Mouse (Mus musculus) cerebellum, adult 8-10 months (tissue): ENCODE data around the gene Lypd6.

Source experiments
- DNase-seq: peaks from one replicate; pipeline ENCODE4 v3.0.0; 2022

Lypd6 gene

DNA sequence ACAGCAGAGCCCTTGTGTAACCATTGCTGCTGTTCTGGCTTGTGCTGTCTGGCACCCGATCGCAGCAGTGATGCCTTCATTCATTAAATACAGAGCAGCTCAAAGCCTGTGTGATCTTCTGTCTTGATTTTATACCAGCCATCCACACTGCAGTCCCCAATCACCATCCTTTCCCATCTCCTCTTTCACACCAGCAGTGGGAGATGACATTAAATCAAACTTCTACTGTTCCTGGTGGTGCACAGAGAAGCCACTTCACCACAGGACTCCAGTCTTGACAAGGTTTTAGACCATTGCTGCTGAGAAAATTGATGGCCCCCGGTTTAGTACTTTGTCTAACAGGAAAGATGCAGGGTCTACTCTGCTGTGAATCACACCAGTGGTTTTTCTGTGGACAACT, 44.9 kb downstream of the Lypd6 start:
- DNase-seq, result no peak

DNA sequence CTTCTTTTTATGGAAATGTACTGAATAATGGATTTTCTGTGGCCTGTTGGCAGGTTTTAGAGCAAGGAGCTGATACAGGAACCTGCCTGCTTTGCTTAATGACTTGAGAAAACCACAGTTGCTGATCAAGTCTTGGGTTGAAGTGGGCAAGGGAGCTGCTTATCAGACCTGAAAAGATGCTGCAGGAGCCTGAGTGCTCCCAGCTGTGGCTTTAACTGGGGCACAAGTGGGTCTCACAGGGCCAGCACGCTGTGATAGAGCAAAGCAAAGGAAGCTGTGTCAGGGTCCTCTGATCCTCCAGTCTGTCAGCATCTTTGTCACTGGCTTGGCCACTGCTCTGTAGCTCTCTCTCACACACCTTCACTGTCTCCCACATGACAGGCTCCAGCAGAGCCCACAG, 45.4 kb downstream of the Lypd6 start:
- DNase-seq, result no peak

DNA sequence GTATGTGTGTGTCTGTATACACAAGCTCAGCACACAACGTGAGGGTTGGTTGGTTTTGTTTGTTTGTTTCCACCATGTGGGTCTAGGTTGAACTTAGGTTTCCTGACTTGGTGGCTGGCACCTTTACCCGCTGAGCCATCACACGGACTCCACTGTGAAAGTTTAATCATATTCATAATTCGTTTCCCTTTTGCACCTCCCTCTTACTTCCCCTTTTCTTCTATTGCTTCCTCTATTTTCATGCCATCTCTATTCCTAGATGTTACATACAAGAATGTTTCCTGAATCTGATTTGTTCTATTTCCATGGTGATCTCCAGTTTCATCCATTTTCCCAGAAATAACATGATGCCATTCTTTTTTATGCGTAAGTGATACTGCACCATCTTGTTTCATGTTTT, 46.2 kb downstream of the Lypd6 start:
- no peak for DNase-seq

DNA sequence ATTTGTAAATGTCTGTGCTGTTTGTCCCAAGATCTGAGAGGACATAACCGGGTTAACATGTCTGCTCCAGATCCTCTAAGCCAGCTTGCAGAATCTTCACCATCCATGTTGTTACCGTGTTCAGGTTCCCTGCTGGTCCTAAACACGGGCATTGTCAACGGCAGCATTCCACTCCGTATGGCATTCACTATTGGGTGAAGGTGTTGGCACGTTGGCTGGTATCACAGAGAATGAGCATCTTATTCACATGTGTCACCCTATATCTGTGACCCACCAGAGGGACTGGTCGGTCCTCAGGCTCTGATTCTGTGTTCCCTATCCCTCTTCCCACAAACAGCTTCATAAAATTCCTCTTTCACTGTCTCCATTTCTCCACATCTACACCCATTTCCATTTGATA, 52.9 kb downstream of the Lypd6 start:
- no peak for DNase-seq

DNA sequence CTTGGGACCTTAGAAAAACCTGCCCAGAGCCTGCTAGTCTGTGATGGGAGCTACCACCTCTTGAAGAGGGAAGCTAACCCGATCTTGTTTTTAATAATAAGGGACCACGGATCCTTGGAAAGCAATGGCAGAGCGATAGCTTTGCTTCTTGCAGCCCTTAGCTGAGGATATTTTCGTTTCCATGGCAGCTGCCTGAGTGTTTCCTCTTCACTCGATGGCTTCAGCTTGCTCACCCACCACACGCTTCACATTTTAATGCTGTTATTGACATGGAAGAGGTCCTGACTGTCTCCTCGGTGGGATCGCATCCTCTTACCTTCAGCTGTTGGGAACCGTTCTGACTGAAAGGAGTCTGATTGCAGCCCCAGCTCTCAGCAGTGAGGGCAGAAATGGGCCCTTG, 54.6 kb downstream of the Lypd6 start:
- no peak for DNase-seq

DNA sequence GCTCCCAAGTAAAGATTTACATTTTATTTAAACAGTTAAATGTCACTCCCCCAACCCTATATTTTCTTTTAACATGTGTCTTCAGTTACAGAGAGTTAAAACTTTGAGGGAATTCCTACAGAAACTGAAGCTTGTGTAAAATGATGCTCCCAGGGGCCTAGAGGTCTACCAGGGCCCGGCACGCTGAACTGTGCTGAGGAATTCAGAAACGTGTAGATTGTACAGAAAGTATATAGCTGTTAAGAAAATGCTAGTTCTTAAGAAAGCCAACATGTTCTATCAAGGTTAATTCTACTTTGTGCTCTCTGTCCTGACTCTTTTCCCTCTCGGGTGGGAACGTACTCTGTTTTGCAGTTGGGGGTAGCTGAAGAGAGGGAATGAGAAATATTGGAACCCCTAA, 57.1 kb downstream of the Lypd6 start:
- no peak for DNase-seq

DNA sequence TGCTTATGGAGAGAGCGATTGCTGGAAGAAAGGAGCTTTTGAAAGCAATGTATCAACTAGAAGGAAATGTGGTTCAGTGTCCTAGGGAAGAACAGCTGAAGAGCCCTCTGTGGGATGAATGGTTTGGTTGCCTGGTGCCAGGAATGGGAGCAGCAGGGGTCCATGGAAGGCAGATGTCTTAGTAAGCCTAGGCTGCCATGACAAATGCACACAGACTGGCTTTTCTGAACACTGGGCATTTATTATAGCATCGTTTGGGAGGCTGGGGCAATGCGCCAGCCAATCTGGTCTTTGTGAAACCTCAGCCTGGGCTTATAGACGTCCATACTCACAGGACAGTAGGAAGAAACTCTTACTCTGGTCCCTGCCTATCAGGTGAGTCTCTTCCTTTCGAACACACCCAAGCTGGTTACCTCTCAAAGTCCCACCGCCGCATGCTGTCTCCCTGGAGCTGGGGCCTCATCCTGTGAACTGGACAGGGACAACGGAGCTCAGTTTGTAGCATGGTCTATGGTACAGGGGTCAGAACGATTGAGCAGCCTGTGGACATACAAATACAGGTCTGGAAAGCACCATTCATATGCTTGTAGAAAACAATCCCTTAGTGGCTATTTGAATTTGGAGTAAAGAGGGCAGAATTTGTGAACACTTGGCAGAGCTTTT, 61.4 kb downstream of the Lypd6 start:
- DNase-seq, result peak; percentile 32

DNA sequence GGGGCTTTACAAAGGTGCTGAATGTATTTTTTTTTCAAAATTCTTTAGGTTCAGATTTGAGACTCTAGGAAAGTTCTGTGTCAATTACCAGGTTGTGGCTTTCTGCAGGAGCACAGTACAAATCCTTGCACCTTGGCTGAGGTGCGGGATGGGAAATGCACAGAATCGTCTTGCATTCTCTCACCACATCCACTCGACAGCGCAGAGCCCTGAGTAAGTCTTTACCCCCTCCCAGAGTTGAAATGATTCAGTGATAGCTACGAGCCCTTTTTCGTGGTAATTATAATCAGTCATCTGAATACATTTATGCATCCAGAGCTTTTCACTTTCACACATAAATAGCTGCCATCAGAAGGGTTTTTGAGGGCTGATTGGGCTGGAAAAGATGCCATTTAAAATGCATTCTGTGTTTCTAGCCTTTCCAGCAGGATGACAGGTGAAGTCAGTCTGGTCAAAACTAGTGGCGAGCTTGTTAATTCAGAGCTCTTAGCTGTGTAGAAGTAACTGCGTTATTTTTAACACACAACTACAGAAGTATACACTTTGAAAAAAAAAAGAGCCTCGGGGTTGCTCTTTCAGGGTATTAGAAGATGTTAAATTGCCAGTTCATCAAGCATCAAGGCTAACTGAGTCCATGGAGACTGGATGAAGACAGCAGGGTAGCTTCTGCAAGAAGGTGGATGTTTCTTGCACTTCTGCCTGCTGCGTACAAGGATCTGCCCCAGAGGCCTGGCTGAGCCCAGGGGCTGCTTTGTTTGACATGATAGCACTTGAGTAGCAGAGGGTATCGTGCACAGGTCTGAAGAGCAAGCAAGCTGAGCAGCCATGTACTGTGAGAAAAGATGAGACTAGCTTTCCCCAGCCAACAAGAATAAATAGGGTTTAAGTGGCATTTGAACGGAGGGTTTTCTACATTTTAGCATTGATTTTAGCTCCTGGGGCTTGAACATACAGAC, 62.4 kb downstream of the Lypd6 start:
- no peak for DNase-seq

DNA sequence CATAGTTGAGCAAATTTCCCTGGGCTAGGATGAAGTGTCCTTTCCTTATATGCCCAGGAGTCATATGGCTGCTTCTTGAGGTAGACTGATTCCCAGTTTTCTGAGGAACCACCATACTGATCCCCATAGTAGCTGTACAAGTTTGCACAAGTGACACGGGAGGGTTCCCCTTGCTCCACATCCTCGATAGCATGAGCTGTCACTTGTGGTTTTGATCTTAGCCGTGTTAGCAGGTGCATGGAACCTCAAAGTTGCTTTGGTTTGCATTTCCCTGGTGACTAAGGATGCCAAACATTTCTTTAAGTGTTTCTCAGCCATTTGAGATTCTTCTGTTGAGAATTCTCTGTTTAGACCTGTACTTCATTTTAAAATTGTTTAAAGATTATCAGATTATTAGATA, 64.4 kb downstream of the Lypd6 start:
- no peak for DNase-seq

DNA sequence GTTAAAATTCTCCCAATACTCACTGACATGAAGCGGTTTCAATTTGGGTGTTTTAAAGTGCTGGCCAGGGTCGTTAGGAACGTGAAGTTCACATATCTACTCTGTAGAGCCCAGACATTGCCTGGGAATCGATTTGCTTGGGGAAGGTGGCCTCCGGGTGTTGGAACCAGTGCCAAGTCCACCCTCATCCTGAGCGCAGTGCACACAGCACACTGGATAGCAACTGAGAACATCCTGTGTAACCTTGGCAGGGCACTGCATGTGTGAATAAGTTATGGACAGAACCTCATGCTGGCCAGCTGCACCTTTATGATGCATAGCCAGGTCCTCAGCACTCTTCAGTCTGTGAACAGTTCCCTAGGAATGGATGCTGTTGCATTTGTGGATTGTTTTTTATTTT, 77.4 kb downstream of the Lypd6 start:
- no peak for DNase-seq

DNA sequence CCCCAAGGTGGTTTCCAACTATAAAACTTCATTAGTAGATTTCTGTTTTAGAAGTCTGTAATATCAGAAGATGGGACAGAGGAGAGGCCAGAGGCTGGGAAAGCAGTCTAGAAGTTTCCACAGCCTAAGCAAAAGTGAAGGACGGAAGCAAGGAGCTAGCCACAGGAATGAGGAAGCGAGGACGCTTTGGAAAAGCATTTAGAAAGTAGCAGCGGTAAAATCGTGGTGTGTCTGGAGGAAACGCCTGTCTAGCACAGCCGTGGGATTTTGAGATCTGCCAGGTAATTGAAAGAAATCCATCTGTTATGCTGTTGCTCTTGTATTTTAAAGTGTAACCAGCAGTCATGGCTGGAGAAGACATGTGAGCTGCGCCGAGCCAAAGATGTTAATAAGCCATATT, 81.1 kb downstream of the Lypd6 start:
- DNase-seq, result no peak

DNA sequence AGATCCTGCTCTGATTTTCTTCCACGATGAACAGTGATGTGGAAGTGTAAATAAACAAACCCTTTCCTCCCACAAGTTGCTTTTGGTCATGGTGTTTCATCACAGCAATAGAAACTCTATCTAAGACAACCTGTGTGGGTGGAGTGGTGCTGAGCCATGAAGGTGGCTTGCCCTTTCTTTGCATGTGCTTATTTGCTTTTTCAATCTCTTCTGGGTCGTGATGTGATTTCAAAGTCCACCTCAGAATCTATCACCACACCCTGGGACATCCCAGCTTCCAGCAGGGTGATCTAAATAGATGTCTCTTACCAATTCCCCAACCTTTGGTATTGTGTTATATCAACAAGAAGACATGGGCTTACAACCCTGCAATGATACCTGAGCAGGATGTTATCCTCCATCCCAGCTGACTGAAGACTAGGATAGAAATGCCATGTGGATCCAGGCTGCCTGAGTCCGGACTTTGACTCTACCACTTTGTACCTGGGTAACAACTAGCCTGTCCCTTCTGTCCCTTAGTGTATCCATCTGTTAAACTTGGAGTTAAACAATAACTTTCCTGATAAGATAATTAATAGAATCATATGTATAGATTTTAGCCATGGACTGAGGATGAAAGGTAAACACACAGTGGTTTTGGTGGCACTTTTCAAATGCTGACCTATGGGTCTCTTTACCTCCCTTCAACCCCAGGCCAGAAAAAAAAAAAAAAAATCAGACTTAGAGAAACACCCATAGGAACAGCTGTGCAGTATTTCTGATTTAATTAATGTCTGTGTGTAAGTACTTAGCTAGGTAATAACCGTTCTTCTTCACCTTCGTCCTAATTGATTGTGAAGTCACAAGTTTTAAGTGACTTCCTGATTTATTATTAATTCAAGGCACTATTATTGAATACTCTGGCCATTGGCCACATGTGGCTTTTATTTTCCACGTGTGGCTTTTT, 83.3 kb downstream of the Lypd6 start:
- DNase-seq, result no peak

DNA sequence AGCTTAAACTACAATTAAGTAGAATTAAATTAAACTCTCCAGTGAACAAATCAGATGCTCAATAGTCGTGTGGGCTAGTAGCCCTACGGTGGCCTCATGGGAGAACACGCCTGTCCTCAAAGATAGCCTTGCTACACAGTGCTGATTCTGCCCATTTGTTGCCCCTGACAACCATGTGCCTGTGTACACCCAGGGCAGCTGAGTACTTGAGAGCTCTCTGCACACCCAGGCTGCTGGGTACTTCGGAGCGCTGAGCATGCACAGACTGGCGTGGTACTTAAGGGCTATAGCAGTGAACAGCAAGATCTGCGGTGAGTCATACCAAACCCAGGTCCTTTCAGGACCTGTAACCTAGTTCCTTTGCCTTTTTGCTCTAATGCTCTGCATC, 84.0 kb downstream of the Lypd6 start:
- DNase-seq, result no peak

DNA sequence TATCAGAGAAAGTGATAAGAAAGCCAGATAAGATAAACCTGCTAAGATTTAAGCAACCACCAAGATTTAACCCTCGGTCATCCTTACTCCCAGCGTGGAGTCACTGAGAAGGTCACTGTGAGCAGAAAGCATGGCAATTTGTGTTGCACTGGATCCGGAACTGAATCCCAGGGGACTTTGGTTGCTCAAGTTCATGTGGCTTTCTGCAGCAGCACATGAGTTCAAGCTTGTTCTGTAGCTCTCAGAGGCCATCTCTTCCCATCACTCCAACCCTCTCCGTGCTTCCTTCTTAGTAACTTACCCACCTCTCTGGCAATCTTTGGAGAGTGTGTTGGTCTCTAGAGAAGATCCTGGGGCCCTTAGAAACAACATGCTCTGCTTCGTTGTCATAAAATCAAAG, 84.6 kb downstream of the Lypd6 start:
- DNase-seq, result no peak

DNA sequence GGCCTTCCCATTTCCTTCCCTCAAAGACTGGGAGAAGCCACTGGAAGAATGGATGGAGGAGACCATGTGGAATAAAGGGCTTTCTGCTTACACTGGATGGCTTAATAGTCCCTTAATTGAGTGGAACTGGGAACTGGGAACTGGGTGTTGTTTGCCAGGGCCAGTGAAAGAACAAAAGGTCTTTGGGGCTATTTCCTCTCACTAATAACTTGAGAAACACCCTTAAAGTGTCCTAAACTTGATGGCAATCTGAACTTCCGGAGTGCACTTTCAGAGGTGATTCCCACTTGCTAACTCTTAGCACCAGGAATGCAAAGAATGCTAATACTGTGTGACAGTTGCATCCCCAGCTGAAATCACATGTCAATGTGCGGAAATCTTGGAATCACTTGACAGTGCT, 85.2 kb downstream of the Lypd6 start:
- no peak for DNase-seq

DNA sequence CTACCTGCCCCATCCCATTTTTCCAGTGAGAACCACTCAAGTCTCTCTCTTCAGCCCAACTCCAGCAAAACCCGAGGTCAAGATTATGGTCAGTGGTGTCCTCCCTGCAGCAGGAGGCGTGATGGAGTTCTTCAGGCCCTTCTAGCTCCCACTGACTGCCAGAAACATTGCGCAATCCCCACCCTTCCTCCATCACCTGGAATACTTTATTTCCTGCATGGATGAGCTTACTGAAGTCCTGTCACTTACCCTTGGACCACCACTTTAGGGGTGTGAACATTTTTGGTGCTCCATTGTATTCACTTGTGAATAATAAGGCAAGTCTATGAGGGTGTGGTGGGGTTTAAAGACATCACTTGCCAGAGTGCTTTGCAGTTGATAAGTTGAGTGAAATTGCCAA, 85.7 kb downstream of the Lypd6 start:
- DNase-seq, result no peak

DNA sequence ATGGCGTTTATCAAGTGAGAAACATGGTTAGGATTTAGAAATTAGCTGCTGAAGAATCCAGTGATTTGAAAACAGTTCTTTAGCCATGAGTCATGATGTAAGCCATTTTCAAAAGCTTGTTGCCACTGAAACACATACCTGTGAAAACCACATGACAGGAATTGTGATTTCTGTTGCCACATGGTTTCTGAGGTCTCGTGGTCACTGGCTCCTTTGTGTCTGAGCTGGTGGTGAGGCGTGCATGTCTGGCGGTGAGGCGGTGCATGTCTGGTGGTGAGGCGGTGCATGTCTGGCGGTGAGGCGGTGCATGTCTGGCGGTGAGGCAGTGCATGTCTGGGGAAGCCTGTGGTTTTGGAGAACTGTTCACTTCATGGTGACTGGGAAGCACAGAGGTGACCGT, 89.8 kb downstream of the Lypd6 start:
- no peak for DNase-seq

DNA sequence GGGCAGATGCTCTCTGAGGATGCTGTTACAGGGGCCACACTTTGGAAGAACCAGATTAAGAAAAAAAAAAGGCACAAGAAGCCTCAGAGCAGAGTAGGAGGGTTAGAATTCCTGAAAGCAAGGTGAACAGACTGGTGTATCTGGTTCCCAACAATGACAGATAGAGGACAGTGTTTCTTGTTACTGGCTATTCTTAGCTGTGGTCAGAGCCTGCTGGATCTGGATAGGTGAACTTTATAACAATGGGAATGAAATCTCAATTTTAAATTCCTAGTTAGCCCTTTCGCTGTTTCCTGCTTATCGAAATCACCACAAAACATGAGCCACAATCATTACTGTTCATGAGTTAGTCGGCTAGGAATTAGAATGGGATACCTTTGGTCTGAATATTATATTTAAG, 93.8 kb downstream of the Lypd6 start:
- no peak for DNase-seq

DNA sequence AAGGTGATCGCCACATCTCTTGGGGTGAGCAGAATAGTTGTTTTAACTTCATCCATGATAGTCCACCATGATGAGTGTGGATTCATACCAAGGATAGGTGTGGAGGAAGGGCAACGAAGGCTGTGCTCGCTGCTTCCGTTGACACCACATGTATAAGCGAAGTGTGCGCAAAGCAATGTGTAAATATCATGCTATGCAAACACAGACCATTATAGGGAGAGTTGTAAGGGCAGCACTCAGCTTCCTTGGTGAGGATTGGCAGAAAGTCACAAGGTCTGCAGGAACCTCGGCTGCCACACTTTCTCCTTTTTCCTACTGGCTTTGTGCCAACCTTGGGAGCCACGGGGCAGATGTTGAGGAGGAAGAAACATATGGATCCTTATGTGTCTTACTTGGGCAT, 97.4 kb downstream of the Lypd6 start:
- DNase-seq, result no peak

DNA sequence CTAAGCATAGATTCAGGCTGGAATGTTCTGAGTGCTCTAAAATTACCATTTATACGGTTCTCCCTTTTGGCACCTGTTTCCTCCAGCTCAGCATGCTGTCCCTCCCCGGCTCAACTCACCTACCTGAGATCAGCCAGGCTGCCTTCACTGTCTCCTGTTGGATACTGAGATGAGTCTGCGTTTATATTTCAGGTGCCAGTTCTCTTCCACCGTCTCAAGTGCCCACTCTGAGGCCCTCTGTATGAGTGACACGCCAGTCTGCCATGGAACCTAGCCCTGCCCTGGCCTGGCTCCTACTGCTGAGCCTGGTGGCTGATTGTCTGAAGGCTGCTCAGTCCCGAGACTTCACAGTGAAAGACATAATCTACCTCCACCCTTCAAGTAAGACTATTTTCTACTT, 99.0 kb downstream of the Lypd6 start:
- DNase-seq, result no peak

DNA sequence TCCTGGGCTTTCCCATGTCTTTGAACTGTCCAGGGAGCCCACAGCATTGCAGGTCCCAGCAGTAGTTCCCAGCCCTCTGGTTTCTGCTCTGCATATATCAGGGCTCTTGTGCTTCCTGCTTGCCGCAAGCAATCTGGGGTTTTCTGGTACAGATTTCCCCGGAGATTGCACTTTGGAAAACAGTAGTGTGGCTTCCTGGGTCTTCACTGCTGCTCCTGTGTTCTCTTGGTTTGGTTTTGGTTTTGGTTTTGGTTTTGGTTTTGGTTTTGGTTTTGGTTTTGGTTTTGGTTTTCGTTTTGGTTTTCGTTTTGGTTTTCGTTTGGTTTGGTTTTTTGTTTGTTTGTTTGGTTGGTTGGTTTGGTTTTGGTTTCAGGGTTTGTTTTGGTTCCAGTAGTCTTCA, 99.9 kb downstream of the Lypd6 start:
- no peak for DNase-seq

DNA sequence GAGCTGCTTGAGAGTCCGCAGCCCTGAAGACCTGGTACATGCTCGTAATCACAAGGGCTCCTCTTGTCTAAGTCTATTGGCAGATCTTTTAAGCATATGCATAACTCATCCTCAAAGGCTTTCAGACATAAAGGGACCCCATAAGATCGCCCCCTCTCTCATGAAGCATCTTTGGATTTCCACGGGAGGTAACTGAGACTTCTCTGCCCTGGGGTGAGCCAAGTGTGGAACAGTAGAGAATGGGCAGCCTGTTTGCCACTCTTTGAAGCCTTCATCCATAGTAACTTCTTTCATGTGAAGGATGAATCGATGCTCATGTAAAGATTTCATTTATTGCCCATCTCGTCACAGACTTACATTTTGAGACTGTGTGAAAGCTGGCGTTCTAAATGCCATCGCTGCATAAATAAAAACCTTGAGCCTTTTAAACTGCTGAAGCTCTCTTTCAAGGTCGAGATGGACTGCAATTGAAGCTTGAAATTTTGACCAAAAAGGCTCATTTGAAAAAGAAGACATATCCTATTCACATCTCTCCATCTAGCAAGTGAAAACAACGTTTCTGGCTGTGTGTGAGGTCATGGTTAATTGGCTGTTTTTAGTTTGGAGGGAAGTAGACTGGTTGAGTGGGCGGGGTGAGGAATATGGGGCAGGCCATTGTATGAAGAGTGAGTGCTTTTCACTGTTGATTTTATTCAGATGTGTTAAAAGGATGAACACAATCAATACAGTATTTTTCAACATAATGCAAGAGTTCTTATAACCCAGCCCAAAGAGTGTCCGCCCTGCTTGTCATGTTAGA, 107.7 kb downstream of the Lypd6 start:
- DNase-seq, result no peak

DNA sequence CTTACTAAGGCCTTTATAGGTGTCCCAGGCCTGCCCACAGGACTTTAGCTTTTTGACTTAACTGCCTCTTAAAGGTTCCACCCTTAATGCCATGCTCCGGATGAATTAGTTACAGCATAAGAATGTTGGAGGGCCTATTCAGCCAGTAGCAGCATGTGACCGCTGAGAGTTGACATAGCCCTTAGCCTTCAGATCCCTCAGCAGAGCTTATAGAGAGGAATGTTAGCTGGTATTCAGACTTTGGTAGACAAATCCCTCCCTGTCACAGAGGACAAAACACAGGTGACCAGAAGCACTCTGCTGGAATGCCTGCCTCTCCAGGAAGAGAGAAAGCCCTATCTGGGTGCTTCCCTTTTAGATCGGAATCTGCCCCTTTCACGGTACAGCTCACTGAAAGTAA, 109.5 kb downstream of the Lypd6 start:
- DNase-seq, result no peak
